Mouse (Mus musculus) ES-E14 (cell line): Measurements from ENCODE around the gene Tada3. TPM values are rescaled to one million over a fixed set of nuclear protein-coding genes. Genes with fewer than 3 reads are reported as not detected.

Source experiments
- DNase-seq: peaks from one replicate; pipeline ENCODE4 v3.0.0-alpha.2; 2013; ENCODE audit warnings: low read depth, low spot score
- H3K27ac ChIP-seq: 2 replicates; pipeline ENCODE4 v1.5.1; 2012; ENCODE audit warnings: low read depth, mild to moderate bottlenecking, low read length, moderate library complexity, mixed read lengths; ENCODE audit not compliant: poor library complexity, insufficient read depth, severe bottlenecking
- H3K36me3 ChIP-seq: 2 replicates; pipeline ENCODE4 v1.6.1; 2012; ENCODE audit warnings: mild to moderate bottlenecking, low read length, moderate library complexity, mixed read lengths; ENCODE audit not compliant: control insufficient read depth, poor library complexity, insufficient read depth, severe bottlenecking
- H3K4me1 ChIP-seq, 2 experiments: fragments of 150-350 bp in 1 of 2; sonication (generic) in 1 of 2; 2 replicates each; pipeline ENCODE4 v1.6.1; 2012; ENCODE audit warnings: low read length in 2 of 2, mild to moderate bottlenecking in 1 of 2, mixed read lengths in 1 of 2; ENCODE audit not compliant: control insufficient read depth in 2 of 2, insufficient read depth in 2 of 2, poor library complexity in 1 of 2
- H3K4me3 ChIP-seq, 2 experiments: fragments of 150-350 bp in 1 of 2; sonication (generic) in 1 of 2; 2 replicates each; pipeline ENCODE4 v1.5.1; 2012; ENCODE audit warnings: low read length in 2 of 2, low read depth in 1 of 2, mild to moderate bottlenecking in 1 of 2, mixed read lengths in 1 of 2; ENCODE audit not compliant: insufficient read depth in 1 of 2, poor library complexity in 1 of 2, severe bottlenecking in 1 of 2
- H3K9ac ChIP-seq: 2 replicates; pipeline ENCODE4 v1.6.1; 2012; ENCODE audit warnings: low read depth, mild to moderate bottlenecking, low read length, mixed read lengths; ENCODE audit not compliant: poor library complexity, insufficient read depth, severe bottlenecking
- H3K9me3 ChIP-seq: fragments of 150-350 bp; sonication (generic); 2 replicates; pipeline ENCODE4 v1.6.1; 2012; ENCODE audit warnings: low read depth, mild to moderate bottlenecking, low read length; ENCODE audit not compliant: control insufficient read depth, insufficient read depth
- CHD2 ChIP-seq: IDR thresholded peaks from 2 replicates; pipeline ENCODE4 v1.6.1; 2014; ENCODE audit warnings: mild to moderate bottlenecking, low read depth, low read length, inconsistent platforms
- HCFC1 ChIP-seq: IDR thresholded peaks from 2 replicates; pipeline ENCODE4 v1.6.1; 2012; ENCODE audit warnings: low read length, inconsistent platforms, borderline replicate concordance; ENCODE audit not compliant: insufficient read depth
- MAFK ChIP-seq: IDR thresholded peaks from 2 replicates; pipeline ENCODE4 v1.6.1; 2014; ENCODE audit warnings: mild to moderate bottlenecking, low read depth, low read length, inconsistent platforms; ENCODE audit not compliant: insufficient read depth
- ZC3H11A ChIP-seq: IDR thresholded peaks from 2 replicates; pipeline ENCODE4 v1.6.1; 2012; ENCODE audit warnings: low read depth, mild to moderate bottlenecking, inconsistent platforms, low read length, borderline replicate concordance
- ZNF384 ChIP-seq: IDR thresholded peaks from 2 replicates; pipeline ENCODE4 v1.6.1; 2012; ENCODE audit warnings: low read depth, low read length, inconsistent platforms
- in situ Hi-C, 2 experiments: fragments of 600-800 bp; cut with MboI; formaldehyde crosslinking; loops; one replicate each; pipeline ENCODE4 v1.15.1; 2025; ENCODE audit warnings: low sequenced_read_pairs in 2 of 2, inconsistent platforms in 1 of 2; ENCODE audit not compliant: unreplicated experiment in 2 of 2
- total RNA-seq: library from RNA; depleted of rRNA; stranded (reverse); fragments of 300-350 nt; gene quantifications from 2 replicates; pipeline ENCODE4 v1.2.3, GENCODE M21; 2012

The Tada3 gene
- total RNA-seq, 1 experiment, result 35.3 TPM

DNA sequence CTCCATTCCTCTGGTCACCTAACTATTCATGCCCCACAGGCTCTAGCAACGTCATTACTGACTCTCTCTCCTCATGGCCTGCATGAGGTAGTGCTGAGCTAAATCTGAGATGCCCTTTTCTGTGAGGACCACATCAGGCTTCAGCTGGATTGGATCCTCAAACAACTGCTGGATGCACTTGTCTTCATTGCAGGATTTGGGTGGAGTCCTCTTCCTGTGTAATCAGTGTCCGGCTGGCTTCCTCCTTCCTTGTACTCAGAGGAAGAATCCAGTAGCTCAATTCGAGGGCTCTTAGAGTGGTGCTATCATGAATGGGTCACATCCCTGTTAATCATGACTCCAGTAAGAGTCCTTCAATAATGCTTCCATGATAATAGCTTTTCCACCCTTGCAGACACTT, 24.0 kb downstream of the Tada3 start:
- H3K27ac ChIP-seq, result no peak overlapping the region
- H3K9me3 ChIP-seq, result no peaks in the 10 kb centered on the region
- H3K9ac ChIP-seq, result no peak overlapping the region
- in situ Hi-C loops, result no loop called here
- no peak for DNase-seq
- TF ChIP-seq HCFC1, result no peak
- no peak for TF ChIP-seq ZNF384
- TF ChIP-seq CHD2, result no peak
- TF ChIP-seq MAFK, result no peak
- no peak for TF ChIP-seq ZC3H11A
- H3K4me3 ChIP-seq, result no peak overlapping the region
- H3K4me1 ChIP-seq, result peaks cover 5 to 8% of the 10 kb centered on the region in 2 experiments
- H3K36me3 ChIP-seq, result no peaks in the 10 kb centered on the region

GRCm38 (mm10) chr6:113352820-113353219, 24.9 kb downstream of the Tada3 start:
- no peaks in the 10 kb centered on the region for H3K9me3 ChIP-seq

GRCm38 (mm10) chr6:113351653-113352052, 26.0 kb downstream of the Tada3 start:
- H3K27ac ChIP-seq, result peak overlapping the region; percentile 13; the same call in 1 of the 2 replicates
- H3K4me3 ChIP-seq, result no peak overlapping the region
- peaks cover 5 to 8% of the 10 kb centered on the region in 2 experiments for H3K4me1 ChIP-seq
- no peak for DNase-seq
- in situ Hi-C loops, result no loop called here
- H3K36me3 ChIP-seq, result no peaks in the 10 kb centered on the region
- TF ChIP-seq ZNF384, result no peak
- TF ChIP-seq HCFC1, result no peak
- TF ChIP-seq CHD2, result no peak
- no peak for TF ChIP-seq ZC3H11A
- no peak for TF ChIP-seq MAFK
- no peak overlapping the region for H3K9ac ChIP-seq
- H3K9me3 ChIP-seq, result no peaks in the 10 kb centered on the region

More at GRCm38 (mm10) chr6:113352820-113353219, 24.9 kb downstream of the Tada3 start:
- in situ Hi-C loops, result no loop called here
- Histone ChIP-seq H3K4me1 (peaks cover 5 to 8% of the 10 kb centered on the region in 2 experiments), H3K9ac (no peak overlapping the region), H3K27ac (no peak overlapping the region), H3K36me3 (no peaks in the 10 kb centered on the region), H3K4me3 (no peak overlapping the region)
- no peak for DNase-seq
- TF ChIP-seq CHD2 (no peak), HCFC1 (no peak), MAFK (no peak), ZNF384 (no peak), ZC3H11A (no peak)

GRCm38 (mm10) chr6:113351161-113351560, 26.5 kb downstream of the Tada3 start:
- Histone ChIP-seq H3K4me3 (no peak overlapping the region), H3K9ac (no peak overlapping the region), H3K27ac (peak overlapping the region; percentile 13; the same call in 1 of the 2 replicates), H3K9me3 (no peaks in the 10 kb centered on the region), H3K36me3 (no peaks in the 10 kb centered on the region), H3K4me1 (peaks cover 5 to 8% of the 10 kb centered on the region in 2 experiments)
- TF ChIP-seq HCFC1 (no peak), CHD2 (no peak), MAFK (no peak), ZNF384 (no peak)
- DNase-seq, result no peak
- in situ Hi-C loops, result no loop called here

GRCm38 (mm10) chr6:113350538-113350937, 27.1 kb downstream of the Tada3 start:
- in situ Hi-C loops, result no loop called here
- no peaks in the 10 kb centered on the region for H3K36me3 ChIP-seq
- no peaks in the 10 kb centered on the region for H3K9me3 ChIP-seq
- peaks cover 5 to 8% of the 10 kb centered on the region in 2 experiments for H3K4me1 ChIP-seq
- DNase-seq, result no peak
- TF ChIP-seq CHD2 (no peak), ZNF384 (no peak), ZC3H11A (no peak), MAFK (no peak)
- H3K27ac ChIP-seq, result peak overlapping the region; percentile 71; the same call in 1 of the 2 replicates
- no peak overlapping the region for H3K9ac ChIP-seq
- no peak overlapping the region for H3K4me3 ChIP-seq
